Mouse (Mus musculus): ENCODE measurements around the gene Rnf10.

Gene Rnf10

DNA sequence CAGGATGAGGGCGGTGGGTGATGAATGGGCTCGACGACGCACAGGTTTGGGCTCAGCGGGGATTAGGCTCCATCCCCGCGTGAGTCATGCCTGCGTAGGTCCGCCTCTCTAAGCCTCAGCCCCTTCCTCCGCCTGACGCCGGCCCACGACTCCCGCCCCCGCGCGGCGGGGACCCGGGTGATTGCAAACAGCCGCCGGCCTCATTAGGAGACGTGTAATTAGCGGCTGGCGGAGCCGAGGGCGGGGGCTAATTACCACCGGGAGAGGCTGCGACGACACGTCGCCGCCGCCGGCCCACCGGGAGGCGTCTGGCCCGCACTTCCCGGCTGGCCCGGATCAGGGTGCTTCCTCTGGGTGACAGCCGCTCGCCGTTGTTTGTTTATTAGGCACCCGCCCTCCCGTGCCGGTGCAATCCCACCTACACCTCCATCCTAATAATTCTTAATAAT is 37.4 kb downstream of the Rnf10 start:
- peak; percentile 55 for DNase-seq (ENCODE audit: low spot score)

DNA sequence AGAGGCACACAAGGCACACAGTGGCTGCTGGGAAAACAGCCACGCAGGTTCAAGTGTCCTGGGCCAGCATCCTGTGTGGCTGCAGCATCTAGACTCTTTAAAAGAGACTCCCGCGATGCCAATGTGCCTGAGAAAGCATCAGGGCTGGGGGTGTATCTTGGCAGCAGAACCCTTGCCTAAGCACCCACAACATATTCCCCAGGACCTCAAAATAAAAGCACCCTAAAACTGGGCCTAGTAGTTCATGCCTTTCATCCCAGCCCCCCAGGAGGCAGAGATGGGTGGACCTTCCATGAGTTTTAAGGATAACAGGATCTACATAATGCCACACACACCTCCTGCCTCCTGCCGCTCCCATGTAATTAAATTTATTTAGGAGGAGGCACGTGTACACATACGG is 38.2 kb downstream of the Rnf10 start:
- no peak for DNase-seq (ENCODE audit: low spot score)

DNA sequence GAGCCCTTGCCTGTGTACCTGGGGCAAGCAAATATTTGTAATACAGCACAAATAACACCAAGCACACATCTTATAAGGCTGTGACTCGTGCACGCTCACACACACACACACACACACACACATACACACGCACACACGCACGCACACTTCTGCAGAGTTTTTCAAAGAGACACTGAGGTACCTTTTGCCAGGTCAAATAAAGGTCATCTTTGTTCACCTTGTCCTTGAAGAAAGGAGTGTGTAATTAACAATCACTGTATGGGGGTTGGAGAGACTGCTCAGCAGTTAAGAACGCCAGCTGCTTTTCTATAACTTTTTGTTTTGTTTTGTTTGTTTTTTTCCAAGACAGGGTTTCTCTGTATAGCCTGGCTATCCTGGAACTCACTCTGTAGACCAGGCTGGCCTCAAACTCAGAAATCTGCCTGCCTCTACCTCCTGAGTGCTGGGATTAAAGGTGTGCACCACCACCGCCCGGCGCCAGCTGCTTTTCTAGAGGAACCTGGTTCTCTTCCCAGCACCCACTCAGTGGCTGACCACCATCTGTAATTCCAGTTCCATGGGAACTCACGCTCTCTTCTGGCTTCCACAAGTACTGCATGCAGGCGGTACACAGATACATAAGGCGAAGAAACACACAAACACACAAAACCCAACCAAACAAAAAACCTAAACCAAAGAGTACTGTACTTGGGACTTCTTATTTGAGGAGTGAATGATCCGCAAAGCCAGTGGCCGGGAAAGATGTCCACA is 39.5 kb downstream of the Rnf10 start:
- no peak for DNase-seq (ENCODE audit: low spot score)

DNA sequence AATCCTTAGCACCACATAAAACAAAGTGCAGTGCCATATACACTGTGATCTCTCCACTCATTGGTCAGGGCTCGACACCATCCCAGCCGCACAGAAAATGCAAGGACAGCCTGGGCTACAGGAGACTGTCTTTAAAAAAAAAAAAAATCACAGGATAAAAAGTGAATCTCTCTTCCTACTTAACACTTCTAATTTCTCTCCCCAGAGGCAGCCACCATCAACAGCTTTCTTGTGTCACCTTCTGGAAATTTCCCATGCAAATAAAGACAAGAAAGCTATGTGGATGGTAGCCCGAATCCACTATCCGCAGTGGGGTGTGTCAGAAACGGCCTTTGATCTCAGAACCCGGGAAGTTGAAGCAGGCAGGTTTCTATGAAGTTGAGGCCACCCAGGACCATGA is 40.2 kb downstream of the Rnf10 start:
- DNase-seq (ENCODE audit: low spot score) = no peak

DNA sequence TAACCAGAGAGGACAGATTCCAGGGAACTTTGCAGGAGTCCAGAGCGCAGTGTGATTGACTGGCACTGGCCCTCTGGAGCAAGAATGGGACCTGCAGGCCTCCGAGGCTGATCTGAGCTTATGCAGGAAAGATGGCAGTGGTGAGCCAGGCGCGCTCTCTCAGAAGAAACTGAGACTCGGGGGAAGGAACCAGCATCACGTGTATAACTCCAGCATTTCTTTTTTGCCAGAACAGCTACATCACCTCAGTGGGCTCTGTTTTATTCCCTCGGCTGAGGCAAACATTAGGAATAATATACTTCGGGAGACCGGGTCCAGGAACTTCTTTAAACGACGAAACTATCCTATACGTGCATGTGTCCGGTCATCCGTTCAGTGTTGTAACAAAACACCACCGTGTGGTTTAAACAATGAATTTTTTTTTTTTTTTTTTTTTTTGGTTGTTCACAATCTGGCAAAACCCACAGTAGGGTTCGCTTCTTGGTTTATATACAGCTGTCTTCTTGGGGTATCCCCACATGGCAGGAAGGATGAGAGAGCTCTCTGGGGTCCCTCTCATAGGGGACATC is 41.1 kb downstream of the Rnf10 start:
- no peak for DNase-seq (ENCODE audit: low spot score)

DNA sequence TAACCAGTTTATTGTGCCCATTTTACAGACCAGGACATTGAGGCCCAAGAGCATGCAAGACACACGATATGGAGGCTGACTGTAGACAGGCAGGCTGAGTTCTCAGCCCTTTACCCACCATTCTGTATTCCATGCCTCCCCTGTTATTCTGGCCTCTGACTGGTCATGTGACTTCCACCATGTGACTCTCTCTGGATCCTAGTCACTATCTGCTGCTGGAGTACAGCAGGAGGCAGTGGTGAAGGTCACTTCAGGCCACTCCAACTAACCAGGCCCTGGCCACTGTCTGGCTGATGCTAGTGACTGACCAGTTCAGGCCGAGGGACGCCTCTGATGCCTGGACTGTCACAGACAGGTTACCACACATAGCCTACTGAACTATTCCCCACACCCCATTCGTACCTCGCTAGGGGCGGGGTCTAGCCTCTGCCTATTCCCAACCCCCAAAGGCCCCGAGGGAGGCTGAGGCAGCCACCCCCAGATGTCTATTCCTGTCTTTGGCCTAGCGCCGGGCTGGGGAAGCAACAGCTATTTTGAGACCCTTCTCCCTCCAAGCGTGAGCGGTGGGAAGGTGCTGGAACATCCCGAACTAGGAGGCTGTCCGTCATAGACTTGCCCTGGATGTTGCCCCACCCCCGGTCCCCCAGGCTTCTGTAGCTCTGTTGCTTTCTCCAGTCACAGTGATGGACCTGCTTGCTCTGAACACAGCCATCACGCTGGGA is 41.7 kb downstream of the Rnf10 start:
- DNase-seq (ENCODE audit: low spot score) = no peak

DNA sequence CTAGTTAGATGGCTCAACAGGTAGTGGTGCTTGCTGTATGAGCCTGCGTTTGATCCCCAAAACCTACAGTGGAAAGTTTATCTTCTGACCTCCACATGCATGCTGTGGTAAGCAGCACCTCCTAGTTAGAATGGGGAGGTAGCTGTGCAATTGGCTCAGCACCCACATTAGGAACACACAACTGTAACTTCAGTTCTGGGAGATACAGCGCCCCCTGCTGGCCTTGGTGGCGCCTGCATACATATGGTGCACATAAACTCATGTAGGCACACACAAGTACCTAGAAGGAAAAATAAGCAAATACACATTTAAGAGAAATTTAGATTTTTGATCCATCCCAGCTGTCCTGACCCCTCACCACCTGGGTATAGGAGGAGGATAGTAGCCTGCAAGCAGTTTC is 50.2 kb downstream of the Rnf10 start:
- DNase-seq (ENCODE audit: low spot score) = no peak

DNA sequence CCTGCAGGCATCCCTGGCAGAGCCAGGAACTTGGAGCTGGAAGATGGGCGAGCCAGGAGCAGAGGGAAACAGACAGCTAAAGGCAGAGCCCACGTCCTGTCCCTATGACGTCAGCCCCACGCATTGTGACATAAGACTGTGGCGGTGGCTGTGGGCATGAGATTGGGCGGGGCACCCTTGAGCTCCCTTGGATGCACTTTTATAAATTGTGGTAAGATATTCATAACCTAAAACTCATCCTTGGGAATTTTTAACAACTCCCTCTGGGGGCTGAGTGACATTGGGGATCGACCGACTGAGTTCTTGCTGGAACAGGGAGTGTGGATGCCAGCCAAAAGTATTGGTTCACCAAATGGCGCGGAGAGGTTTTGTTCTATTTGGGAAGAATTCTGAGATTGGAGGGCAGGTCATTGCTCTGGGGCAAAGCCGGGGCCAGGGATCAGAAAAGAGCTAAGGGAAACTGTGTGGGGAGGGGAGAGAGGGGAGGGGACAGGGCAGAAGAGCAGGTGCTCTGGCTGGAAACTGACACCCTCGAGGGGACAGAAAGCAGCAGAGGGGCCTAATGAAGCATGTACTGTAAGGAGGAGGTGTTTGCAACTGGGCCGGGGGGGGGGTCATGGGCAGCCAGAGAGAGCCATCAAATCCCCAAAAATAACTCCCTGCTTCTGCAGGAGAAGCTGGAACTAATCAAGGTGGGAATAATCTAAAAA is 51.6 kb downstream of the Rnf10 start:
- no peak for DNase-seq (ENCODE audit: low spot score)

DNA sequence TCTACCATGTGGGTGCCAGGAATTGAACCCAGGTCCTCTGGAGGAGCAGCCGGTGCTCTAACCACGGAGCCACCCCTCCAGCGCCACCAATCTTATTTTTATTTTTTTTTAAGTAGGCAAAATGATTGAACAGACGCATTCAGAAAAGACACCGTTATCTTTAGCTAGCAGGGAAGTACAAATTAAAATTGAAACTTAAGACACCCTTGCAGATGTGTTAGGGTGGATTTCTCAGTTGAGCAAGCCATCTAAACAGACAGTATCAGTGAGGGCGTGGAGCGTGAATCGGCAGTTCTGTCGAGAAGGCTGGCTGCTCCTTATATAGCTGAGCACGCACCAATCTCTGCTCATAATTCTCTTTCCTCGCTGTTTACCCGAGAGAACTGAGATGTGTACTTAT is 54.7 kb downstream of the Rnf10 start:
- DNase-seq (ENCODE audit: low spot score) = no peak

DNA sequence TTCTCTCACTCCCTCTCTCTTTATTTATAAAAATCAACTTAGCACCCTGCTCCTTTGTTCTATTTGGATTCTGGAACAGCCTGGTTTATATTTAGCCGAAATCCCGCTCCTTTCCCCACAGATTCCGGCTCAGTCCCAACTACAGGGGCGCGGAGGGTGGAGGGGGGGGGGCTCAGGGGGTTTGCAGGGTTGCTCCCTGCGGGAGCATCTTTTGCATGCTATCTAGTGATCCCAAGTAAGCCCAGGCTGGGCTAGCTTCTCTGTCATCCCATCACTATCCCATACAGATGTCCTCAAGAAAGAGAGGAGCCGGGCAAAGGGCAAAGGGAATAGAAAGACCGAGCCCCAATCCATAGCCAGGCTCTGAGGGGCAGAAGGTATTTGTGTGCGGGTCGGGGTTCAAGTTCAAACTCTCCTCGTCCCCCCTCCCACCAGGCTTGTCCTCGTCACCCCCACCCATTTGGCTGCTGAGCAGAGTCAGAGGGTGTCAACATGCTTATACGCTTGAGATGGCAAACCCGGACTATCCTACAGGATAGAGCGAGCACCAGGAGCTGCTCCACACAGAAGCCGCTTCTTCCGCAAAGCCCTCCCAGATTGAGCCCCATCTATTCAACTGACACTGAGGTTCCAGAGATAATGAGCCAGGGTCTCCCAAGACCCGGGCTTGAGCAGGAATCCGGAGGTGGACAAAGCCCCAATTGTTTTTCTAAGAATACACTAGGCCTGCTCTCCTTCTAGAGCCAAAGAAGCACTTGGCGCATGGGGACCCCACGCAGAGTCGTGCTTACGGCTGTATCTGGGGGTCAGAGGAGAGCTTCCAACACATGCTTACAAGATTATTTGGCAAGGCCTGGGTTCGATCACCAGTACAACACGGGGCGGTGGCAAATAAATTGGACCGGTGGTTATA is 57.2 kb downstream of the Rnf10 start:
- DNase-seq (ENCODE audit: low spot score) = no peak

DNA sequence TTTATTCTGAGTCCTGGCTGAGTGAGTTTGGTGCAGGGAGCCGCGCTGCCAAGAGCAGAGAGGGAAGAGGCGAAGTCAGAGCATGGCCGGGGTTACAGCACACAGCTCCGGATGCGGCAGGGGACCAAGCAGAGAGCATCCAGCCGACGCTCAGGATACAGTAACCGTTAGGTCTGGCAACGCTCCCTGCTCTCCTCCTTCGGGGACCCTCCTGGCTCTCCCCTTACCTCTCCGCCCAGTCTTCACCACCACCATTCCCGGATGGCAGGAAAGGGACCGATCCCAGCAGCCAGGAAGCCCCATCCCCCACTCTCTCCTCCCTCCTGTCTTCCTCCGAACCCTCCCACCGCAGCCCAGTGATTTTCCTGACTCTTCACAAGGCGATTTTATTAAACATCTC is 57.8 kb downstream of the Rnf10 start:
- no peak for DNase-seq (ENCODE audit: low spot score)

DNA sequence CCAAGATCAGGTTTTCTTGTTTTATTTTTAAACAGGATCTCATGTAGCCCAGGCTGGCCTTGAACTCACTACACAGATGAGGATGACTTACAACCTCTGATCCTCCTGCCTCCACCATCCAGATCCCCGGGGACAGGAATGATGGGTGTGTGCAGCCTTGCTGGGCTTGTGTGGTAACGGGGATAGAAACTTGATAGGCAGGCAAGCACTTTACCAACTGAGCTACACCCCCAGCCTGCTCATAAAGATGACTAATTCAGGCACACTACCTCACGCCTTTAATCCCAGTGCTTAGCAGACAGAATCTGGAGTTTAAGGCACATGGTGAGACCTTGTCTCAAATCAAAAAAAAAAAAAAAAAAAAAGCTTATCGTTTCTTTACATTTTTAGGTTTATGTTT is 59.8 kb downstream of the Rnf10 start:
- DNase-seq (ENCODE audit: low spot score) = no peak

DNA sequence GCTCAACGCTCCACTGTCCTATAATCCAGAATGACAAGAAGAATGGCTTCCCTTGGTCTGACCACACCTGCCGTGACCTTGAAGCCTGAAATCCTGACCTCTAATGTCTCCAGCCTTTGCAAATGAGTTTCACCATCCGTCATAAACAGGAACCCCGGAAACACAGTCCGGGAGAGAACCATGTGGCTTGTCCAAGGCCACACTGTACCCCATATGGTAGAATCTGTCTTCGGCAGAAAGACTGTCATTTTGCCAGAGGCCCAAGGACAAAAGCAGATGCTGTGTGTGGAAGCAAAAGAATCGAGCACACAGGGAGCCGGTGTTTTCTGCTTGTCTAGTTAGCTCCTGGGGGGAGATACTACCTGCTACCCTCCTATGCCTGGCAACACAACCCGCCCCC is 60.2 kb downstream of the Rnf10 start:
- DNase-seq (ENCODE audit: low spot score) = no peak

DNA sequence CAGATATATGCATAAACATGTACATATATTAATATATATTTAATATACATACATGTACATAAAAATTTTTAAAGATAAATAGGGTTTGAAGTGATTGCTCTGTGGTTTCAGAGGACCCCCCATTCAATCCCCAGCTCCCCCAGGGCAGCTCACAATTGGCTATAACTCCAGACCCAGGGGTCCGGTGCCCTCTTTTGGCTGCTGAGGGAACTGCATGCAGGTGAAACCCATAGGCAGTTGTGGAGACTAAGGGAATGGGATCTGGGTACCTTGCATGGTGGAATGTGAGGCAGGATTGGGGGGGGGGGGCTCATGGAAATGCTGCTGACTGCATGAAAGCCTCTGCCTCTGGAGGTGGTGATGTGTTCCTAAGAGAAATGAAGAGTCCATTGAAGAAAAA is 62.3 kb downstream of the Rnf10 start:
- no peak for DNase-seq (ENCODE audit: low spot score)

DNA sequence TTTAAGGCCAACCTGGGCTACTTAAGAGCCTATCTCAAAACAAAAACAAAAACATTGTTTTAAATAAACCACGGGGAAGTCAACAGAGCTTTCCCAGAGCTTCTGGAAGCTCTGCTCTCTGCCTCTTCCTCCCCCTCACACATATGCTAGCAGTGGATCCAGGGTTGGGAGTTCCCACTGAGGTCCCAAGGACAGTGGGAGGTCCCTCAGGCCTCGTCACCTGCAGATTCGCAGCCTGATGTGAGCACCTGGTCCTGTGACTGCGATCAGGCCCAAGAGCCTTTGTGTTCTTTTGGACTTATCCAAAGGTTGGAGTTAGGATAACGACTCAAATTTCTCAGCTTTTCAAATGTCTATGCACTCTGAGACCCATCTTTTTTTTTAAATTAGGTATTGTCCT is 64.1 kb downstream of the Rnf10 start:
- DNase-seq (ENCODE audit: low spot score) = no peak

DNA sequence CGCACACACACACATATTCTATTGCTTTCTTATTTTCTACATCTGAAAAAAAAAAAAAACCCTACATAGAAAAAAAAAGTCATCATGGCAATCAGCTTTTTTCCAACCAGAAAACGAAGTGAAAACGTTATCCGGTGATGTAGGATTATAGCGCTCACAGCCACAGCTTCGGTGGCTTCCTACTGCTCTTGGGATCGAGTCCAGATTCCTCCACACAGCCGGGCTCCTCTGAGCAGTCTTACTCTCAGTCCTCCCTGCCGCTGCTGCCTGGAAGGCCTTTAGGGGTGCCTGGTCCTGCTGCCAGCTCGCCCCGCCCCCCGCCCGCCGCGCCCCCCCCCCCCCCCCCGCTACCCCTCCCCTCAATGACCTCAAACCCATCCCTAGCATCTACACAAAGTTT is 64.8 kb downstream of the Rnf10 start:
- DNase-seq (ENCODE audit: low spot score) = no peak

DNA sequence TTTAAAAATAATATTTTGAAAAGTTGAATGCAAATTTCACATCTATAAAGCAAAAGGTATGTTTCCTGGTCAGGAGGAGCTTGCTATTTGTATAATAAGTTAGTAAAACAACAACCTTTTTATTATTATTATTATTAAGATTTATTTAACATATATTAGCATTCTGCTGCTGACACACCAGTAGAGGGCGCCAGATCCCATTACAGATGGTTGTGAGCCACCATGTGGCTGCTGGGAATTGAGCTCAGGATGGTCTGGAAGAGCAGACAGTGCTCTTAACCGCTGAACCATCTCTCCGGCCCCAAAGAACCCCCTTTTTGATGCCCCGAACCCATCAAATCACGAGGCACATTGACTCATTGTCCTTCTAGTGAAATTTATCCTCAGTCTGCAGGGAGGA is 65.5 kb downstream of the Rnf10 start:
- DNase-seq (ENCODE audit: low spot score) = no peak

DNA sequence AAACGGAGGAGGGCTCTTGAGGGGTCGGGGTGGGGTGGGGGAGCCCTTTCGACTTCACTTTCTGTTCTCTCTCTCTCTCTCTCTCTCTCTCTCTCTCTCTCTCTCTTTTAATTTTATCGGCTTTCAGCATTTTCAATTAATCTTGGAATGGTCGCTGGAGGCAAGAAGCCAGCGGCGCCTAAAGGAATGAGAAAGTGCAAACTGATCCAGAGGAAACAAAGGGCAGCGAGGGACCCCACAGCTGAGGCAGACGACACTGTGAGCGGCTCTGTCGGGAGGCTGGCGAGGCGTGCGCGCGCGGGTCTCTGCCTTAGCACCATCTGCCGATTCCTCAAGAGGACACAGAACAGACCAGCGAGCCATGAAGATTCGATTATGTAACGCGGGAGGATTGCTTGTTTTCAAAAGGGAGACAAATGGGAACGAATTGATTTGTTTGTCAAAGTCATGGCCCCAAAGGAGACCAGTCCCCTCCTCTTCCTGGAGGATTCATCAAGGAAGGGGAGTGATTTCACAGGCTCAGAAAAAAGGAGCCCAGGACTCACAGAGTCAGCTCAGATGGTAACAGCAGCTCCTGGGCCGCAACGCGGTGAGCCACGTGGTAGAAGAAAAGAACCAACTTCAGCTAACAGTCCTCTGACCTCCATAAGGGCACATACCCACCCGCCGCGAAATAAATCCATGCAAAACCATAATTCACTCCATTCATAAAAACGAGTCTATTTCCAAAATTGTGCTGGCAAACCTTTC is 68.0 kb downstream of the Rnf10 start:
- no peak for DNase-seq (ENCODE audit: low spot score)

DNA sequence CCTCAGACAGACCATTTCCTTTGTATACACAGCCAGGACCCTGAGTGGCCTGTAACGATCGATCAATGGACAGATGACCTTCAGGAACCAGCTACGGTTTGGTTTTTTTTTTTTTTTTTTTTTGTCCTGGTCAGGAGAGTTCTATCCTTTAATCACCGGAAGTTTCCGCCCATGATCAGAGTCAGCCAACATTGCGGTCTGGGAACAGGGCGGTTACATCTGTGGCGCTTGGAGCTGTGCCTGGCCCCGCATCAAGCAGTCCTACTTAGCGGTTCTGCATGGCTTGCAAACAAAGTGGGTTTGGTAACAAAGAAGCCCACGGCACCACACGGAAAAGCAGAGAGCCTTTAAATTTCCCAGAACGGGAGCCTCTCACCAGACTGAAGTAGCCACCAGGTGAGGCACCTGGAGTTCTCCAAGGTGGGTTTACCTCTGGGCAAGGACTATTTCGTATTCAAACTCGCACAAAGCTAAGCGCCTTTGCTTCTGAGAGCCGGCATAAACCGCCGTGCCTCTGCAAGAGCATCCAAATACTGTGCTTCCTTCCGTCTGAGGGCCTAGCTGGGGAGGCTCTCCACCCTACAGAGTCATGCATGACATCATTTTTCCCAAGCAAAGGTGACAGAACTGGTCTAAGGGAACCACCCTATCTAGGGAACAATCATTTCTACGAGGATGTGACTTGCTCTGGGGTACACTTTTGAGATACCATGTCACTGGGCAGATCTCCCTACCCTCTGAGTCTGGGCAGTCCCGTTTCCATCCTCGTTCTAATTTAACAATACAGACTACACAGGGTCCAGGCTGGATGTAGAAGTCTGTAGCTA is 68.8 kb downstream of the Rnf10 start:
- DNase-seq (ENCODE audit: low spot score) = no peak

DNA sequence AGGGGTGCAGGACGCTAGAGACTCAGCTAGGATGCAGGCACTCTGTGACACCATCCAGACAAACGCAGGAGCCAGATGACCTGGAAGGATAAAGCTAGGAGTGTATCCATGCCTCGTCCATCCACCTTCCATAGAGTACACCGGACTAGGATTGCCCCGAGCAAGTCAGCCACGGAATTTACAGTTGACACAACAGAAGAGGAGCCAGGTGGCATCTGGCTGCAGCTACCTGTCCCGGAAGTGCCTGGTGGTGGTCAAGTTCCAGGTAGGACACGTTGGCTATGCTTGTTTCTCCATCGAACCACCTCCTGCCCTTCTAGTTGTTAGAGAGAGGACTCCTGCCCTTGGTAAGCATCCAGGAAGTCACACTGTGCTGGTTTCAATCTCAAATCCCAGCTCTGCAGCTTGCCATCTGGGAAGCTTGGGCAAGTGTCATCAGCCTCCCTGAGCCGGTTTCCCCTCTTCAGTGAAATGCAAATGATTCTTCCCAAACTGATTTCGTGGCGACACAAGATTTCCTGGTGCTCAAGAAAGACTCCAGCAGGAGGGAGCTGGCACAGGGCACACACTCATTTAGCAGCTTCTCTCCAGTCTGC is 78.0 kb downstream of the Rnf10 start:
- no peak for DNase-seq (ENCODE audit: low spot score)

Measured in testis, postnatal 14 days (tissue).